Mouse (Mus musculus) lung, adult 2 months (tissue): ENCODE data around the gene Trim10.

Source experiments
- CTCF ChIP-seq: fragments of 200-500 bp; IDR thresholded peaks from 2 replicates; pipeline ENCODE4 v1.5.1; 2011; ENCODE audit warnings: mild to moderate bottlenecking, low read length, control low read depth; ENCODE audit not compliant: insufficient read depth
- POLR2A ChIP-seq: fragments of 200-500 bp; IDR thresholded peaks from 2 replicates; pipeline ENCODE4 v1.6.1; 2011; ENCODE audit warnings: low read depth, mild to moderate bottlenecking, control low read depth, low read length, borderline replicate concordance; ENCODE audit errors: extremely low read depth

DNA sequence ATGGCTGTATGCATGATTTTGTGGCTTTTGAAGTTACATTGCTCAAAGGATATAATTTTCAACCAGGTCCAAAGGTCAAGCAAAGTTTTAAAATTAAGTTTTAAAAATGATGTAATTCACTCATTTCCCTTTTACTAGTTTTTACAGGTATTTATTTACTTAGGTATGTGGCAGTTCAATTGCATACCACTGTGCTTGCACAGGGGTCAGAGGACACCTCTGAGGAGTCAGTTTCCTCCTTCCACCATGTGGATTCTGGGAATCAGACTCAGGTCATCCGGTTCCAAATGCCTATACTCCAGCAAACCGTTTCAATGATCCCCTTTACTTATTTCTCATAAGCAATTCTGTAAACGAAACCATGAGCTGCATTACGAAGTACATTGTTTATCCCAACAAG is 53.3 kb downstream of the Trim10 start:
- TF ChIP-seq POLR2A (no peak), CTCF (no peak)
